Mouse (Mus musculus): ENCODE measurements around the gene Ssc4d.

Ssc4d gene

GRCm38 (mm10) chr5:135975893-135976668 is 1.8 kb upstream of the Ssc4d start:
- DNase-seq (ENCODE audit: low spot score in 2 of 2), result no peak

GRCm38 (mm10) chr5:135971876-135972275 is 2.5 kb downstream of the Ssc4d start:
- DNase-seq (ENCODE audit: low spot score in 2 of 2), result no peak

- DNase-seq (ENCODE audit: low spot score in 2 of 2), result no peak
Measured at GRCm38 (mm10) chr5:135970247-135970646, 4.1 kb downstream of the Ssc4d start.

GRCm38 (mm10) chr5:135968781-135969180 is 5.5 kb downstream of the Ssc4d start:
- DNase-seq (ENCODE audit: low spot score in 2 of 2), result peak; percentile 59 to 87

GRCm38 (mm10) chr5:135966866-135967265 is 7.5 kb downstream of the Ssc4d start:
- peak in 1 of 2 experiments; percentile 79 for DNase-seq (ENCODE audit: low spot score in 2 of 2)

- DNase-seq (ENCODE audit: low spot score in 2 of 2), result peak in 1 of 2 experiments; percentile 62
Measured at GRCm38 (mm10) chr5:135965501-135965930, 8.8 kb downstream of the Ssc4d start.

- DNase-seq (ENCODE audit: low spot score in 2 of 2), result no peak
Measured at GRCm38 (mm10) chr5:135963280-135963627, 11.1 kb downstream of the Ssc4d start.

- DNase-seq (ENCODE audit: low spot score in 2 of 2), result peak; percentile 96 to 97
Measured at GRCm38 (mm10) chr5:135962492-135963279, 11.6 kb downstream of the Ssc4d start.

- no peak for DNase-seq (ENCODE audit: low spot score in 2 of 2)
Measured at GRCm38 (mm10) chr5:135962125-135962491, 12.2 kb downstream of the Ssc4d start.

- no peak for DNase-seq (ENCODE audit: low spot score in 2 of 2)
Measured at GRCm38 (mm10) chr5:135960909-135961635, 13.3 kb downstream of the Ssc4d start.

- DNase-seq (ENCODE audit: low spot score in 2 of 2), result no peak
Measured at GRCm38 (mm10) chr5:135959911-135960310, 14.4 kb downstream of the Ssc4d start.

- DNase-seq (ENCODE audit: low spot score in 2 of 2), result no peak
Measured at GRCm38 (mm10) chr5:135958367-135958766, 16.0 kb downstream of the Ssc4d start.

GRCm38 (mm10) chr5:135957207-135957974 is 16.9 kb downstream of the Ssc4d start:
- DNase-seq (ENCODE audit: low spot score in 2 of 2), result peak; percentile 94 to 95

- DNase-seq (ENCODE audit: low spot score in 2 of 2), result no peak
Measured at GRCm38 (mm10) chr5:135956300-135957206, 17.8 kb downstream of the Ssc4d start.

GRCm38 (mm10) chr5:135952830-135953229 is 21.5 kb downstream of the Ssc4d start:
- no peak for DNase-seq (ENCODE audit: low spot score in 2 of 2)

- no peak for DNase-seq (ENCODE audit: low spot score in 2 of 2)
Measured at GRCm38 (mm10) chr5:135951660-135952059, 22.7 kb downstream of the Ssc4d start.

GRCm38 (mm10) chr5:135950710-135951412 is 23.5 kb downstream of the Ssc4d start:
- no peak for DNase-seq (ENCODE audit: low spot score in 2 of 2)

GRCm38 (mm10) chr5:135946621-135947020 is 27.7 kb downstream of the Ssc4d start:
- DNase-seq (ENCODE audit: low spot score in 2 of 2), result no peak

GRCm38 (mm10) chr5:135945916-135946408 is 28.4 kb downstream of the Ssc4d start:
- DNase-seq (ENCODE audit: low spot score in 2 of 2), result no peak

GRCm38 (mm10) chr5:135942710-135943109 is 31.6 kb downstream of the Ssc4d start:
- DNase-seq (ENCODE audit: low spot score in 2 of 2), result no peak

Data from spleen, postnatal 4 days (tissue).